Mouse (Mus musculus) forebrain, embryonic 13.5 days (tissue): ENCODE data around the gene 6030458C11Rik. TPM values are rescaled to one million over a fixed set of nuclear protein-coding genes. Genes with fewer than 3 reads are reported as not detected.

Experiments used
- ATAC-seq: fragments of 200-750 bp; cut with Nextera tagmentation; 2 replicates; pipeline ENCODE4 v1.8.0; 2017
- H3K27ac ChIP-seq: fragments of 300-500 bp; sonication (generic); 2 replicates; pipeline ENCODE4 v1.5.1; 2015; ENCODE audit warnings: inconsistent platforms, mild to moderate bottlenecking, moderate library complexity
- H3K27me3 ChIP-seq: fragments of 300-500 bp; sonication (generic); 2 replicates; pipeline ENCODE4 v1.6.1; 2015; ENCODE audit warnings: mild to moderate bottlenecking, inconsistent platforms
- H3K36me3 ChIP-seq: fragments of 300-500 bp; sonication (generic); 2 replicates; pipeline ENCODE4 v1.6.1; 2015; ENCODE audit warnings: mild to moderate bottlenecking, inconsistent platforms; ENCODE audit not compliant: poor library complexity, severe bottlenecking
- H3K4me1 ChIP-seq: fragments of 300-500 bp; sonication (generic); 2 replicates; pipeline ENCODE4 v1.6.1; 2015; ENCODE audit warnings: inconsistent platforms
- H3K4me2 ChIP-seq: fragments of 300-500 bp; sonication (generic); 2 replicates; pipeline ENCODE4 v1.6.1; 2015; ENCODE audit warnings: inconsistent platforms, mild to moderate bottlenecking, moderate library complexity
- H3K4me3 ChIP-seq: fragments of 300-500 bp; sonication (generic); 2 replicates; pipeline ENCODE4 v1.5.1; 2015; ENCODE audit warnings: mild to moderate bottlenecking, inconsistent platforms
- H3K9ac ChIP-seq: fragments of 300-500 bp; sonication (generic); 2 replicates; pipeline ENCODE4 v1.6.1; 2015; ENCODE audit warnings: mild to moderate bottlenecking, inconsistent platforms
- H3K9me3 ChIP-seq: fragments of 300-500 bp; sonication (generic); replicated peaks from 2 replicates; pipeline ENCODE4 v1.6.1; 2016; ENCODE audit warnings: inconsistent platforms
- WGBS: fragments of 180-500 bp; shearing (Covaris S2); methylation state at CpG from one replicate; pipeline ENCODE4 v1.1.7; 2015; 5-methylcytosine and 5-hydroxymethylcytosine counted together
- microRNA-seq: library from miRNA; unstranded; fragments of <30 nt; microRNA quantifications from one replicate; pipeline ENCODE4, GENCODE M21; 2016
- polyA plus RNA-seq: library from polyadenylated mRNA; unstranded; fragments of >200 nt; fragmentation: Nextera tagmentation; extraction: Ambion mirVana; gene quantifications from 2 replicates; pipeline ENCODE4 v1.2.1, GENCODE M21; 2015

6030458C11Rik gene
- polyA plus RNA-seq, 1 experiment from 2014 or later = 36.8 TPM

DNA sequence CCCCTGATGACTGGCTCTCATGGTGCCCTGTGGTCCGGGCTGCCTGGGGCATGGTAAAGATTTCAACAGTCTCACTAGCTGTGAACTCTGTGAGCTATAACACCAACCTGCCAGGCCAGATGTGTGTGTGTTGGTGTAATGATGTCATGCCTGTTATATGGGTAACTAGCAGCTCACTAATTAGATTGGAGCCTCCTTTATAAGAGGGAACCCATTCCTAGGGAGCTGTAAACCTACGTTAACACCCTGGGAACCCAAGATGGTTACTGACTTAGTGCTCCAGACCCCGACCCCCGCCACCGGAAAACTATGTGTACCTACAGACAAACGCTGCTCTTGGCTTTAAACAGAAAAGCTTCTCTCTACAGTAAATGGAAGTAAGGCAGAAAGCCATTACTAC is 43.2 kb downstream of the 6030458C11Rik start:
- H3K9me3 ChIP-seq = no peaks in the 10 kb centered on the region
- no peak for ATAC-seq
- no peak overlapping the region for H3K4me3 ChIP-seq
- 90% methylated on average over 6 of the region's 6 CpGs for WGBS
- H3K9ac ChIP-seq = no peak overlapping the region
- no peaks in the 10 kb centered on the region for H3K27me3 ChIP-seq
- H3K36me3 ChIP-seq = no peaks in the 10 kb centered on the region
- no peak overlapping the region for H3K4me2 ChIP-seq
- H3K4me1 ChIP-seq = no peaks in the 10 kb centered on the region
- no peak overlapping the region for H3K27ac ChIP-seq

- no peaks in the 10 kb centered on the region for H3K27me3 ChIP-seq
- no peak overlapping the region for H3K27ac ChIP-seq
- no peak for ATAC-seq
- no peak overlapping the region for H3K4me3 ChIP-seq
- H3K9ac ChIP-seq = no peak overlapping the region
- H3K36me3 ChIP-seq = no peaks in the 10 kb centered on the region
- no peak overlapping the region for H3K4me2 ChIP-seq
- no peaks in the 10 kb centered on the region; the same call in 1 of the 2 replicates for H3K9me3 ChIP-seq
- H3K4me1 ChIP-seq = no peaks in the 10 kb centered on the region
- 78% methylated on average over 11 of the region's 11 CpGs for WGBS
Measured at GRCm38 (mm10) chr15:12774149-12774753, 50.2 kb downstream of the 6030458C11Rik start.

GRCm38 (mm10) chr15:12770958-12771357 is 53.5 kb downstream of the 6030458C11Rik start:
- Histone ChIP-seq H3K4me1 (no peaks in the 10 kb centered on the region), H3K9ac (no peak overlapping the region), H3K4me3 (no peak overlapping the region), H3K27ac (no peak overlapping the region), H3K4me2 (no peak overlapping the region), H3K27me3 (no peaks in the 10 kb centered on the region), H3K9me3 (no peaks in the 10 kb centered on the region; the same call in 1 of the 2 replicates), H3K36me3 (no peaks in the 10 kb centered on the region)
- peak; percentile 57; the same call in 1 of the 2 replicates for ATAC-seq
- WGBS = 78% methylated on average over 7 of the region's 7 CpGs

- 72% methylated on average over 4 of the region's 4 CpGs for WGBS
- no peaks in the 10 kb centered on the region for H3K27me3 ChIP-seq
- H3K27ac ChIP-seq = no peak overlapping the region
- no peaks in the 10 kb centered on the region for H3K9me3 ChIP-seq
- H3K4me1 ChIP-seq = no peaks in the 10 kb centered on the region
- H3K4me3 ChIP-seq = no peak overlapping the region
- no peak overlapping the region for H3K9ac ChIP-seq
- no peak overlapping the region for H3K4me2 ChIP-seq
- no peak for ATAC-seq
- no peaks in the 10 kb centered on the region for H3K36me3 ChIP-seq
Measured at GRCm38 (mm10) chr15:12766848-12767247, 57.6 kb downstream of the 6030458C11Rik start.

- Histone ChIP-seq H3K9me3 (no peaks in the 10 kb centered on the region), H3K4me1 (peaks cover 4% of the 10 kb centered on the region; the same call in 1 of the 2 replicates), H3K27me3 (no peaks in the 10 kb centered on the region), H3K4me3 (no peak overlapping the region), H3K9ac (no peak overlapping the region), H3K36me3 (no peaks in the 10 kb centered on the region), H3K27ac (no peak overlapping the region), H3K4me2 (no peak overlapping the region)
- 69% methylated on average over 10 of the region's 10 CpGs for WGBS
- ATAC-seq = no peak
Measured at GRCm38 (mm10) chr15:12763147-12763546, 61.3 kb downstream of the 6030458C11Rik start.

DNA sequence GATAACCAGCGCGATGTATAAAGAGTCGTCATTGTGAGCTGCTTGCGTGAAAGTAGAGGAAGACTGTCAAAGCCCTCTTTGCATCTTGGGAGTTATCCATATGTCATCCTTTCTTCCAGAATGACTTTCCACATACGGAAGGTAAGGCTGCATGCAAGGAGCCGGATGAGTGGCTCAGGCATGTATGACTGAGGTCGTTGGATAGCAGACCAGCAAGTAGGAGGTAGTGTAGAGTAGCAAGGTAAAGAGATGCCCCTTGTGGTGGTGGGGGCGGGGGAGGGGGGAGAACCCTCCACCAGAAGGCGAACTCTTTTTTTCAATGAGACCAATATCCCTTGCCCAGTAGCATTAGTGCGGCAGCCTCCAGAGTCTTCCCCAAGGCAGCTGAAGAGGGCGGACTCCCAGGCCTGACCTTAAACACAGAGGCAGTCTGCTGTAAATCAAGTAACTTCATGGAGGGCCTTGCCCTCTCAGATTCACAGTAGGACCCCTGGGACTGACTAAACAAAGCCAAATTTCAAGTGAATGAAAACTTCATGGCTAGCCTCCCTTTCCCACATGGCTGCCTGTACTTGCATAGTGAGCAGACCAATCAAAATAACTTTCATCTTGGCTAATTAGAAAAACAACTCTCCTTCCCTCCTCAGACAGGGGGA is 62.1 kb downstream of the 6030458C11Rik start:
- no peak overlapping the region for H3K4me2 ChIP-seq
- no peak overlapping the region for H3K27ac ChIP-seq
- no peak overlapping the region for H3K4me3 ChIP-seq
- 69% methylated on average over 11 of the region's 11 CpGs for WGBS
- H3K9me3 ChIP-seq = no peaks in the 10 kb centered on the region
- H3K36me3 ChIP-seq = no peaks in the 10 kb centered on the region
- H3K27me3 ChIP-seq = no peaks in the 10 kb centered on the region
- H3K9ac ChIP-seq = no peak overlapping the region
- H3K4me1 ChIP-seq = peaks cover 4% of the 10 kb centered on the region; the same call in 1 of the 2 replicates
- ATAC-seq = no peak

DNA sequence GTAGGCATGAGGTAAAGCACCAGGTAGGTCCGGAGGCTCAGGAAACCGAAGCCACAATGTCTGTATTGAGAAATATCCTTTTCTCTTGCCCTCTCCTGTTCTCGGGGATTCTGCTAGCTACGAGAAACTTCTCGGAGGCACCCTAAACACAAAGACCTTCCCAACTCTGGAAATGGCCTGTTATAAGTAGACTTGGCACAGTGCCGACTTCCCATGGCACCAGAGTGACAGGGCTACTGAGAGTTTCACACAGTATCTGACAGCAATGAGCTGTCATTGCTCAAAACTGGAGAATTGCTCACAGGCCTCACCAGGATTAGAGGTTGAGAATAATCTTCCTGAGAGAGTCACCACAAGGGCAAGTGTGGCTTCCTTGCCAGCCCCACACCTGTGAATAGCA is 63.7 kb downstream of the 6030458C11Rik start:
- Histone ChIP-seq H3K4me2 (no peak overlapping the region), H3K27me3 (no peaks in the 10 kb centered on the region), H3K4me3 (no peak overlapping the region), H3K36me3 (no peaks in the 10 kb centered on the region), H3K9me3 (no peaks in the 10 kb centered on the region), H3K27ac (no peak overlapping the region), H3K4me1 (peaks cover 4% of the 10 kb centered on the region; the same call in 1 of the 2 replicates), H3K9ac (no peak overlapping the region)
- no peak for ATAC-seq
- WGBS = 72% methylated on average over 6 of the region's 6 CpGs

DNA sequence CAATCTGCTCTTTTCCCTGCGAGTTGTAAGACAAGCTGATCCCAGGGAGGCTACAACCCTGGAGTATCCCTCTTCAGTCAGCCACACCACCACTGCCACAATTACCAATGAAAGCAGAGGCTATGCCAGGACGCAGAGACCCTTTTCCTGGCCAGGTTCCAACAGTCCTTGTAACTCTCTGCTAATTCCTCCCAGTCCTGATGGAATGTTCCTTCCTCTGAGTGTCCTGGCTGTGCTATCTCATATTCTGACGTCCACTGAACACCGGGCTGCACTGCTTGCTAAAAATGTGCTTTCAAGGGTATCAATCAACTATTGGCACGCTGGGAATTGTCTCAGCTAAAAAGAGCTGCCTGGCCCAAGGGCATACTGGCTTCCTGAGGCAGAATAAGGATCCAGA is 66.0 kb downstream of the 6030458C11Rik start:
- no peak for ATAC-seq
- Histone ChIP-seq H3K27ac (no peak overlapping the region), H3K27me3 (no peaks in the 10 kb centered on the region), H3K4me3 (no peak overlapping the region), H3K4me2 (no peak overlapping the region), H3K4me1 (peaks cover 4% of the 10 kb centered on the region; the same call in 1 of the 2 replicates), H3K36me3 (no peaks in the 10 kb centered on the region), H3K9ac (no peak overlapping the region), H3K9me3 (no peaks in the 10 kb centered on the region)
- WGBS = 66% methylated on average over 5 of the region's 5 CpGs

Small RNAs within 50 kb of the gene (microRNA-seq; reads per million reads assigned to microRNA genes)
- not detected for gene Gm47288

Other genes starting within 250 kb of the 6030458C11Rik start
- gene Pdzd2, start 84.7 kb downstream of the 6030458C11Rik start, polyA plus RNA-seq = 3.9 and 5.5 TPM in 2 replicates
- 50.9 and 55.3 TPM in 2 replicates for gene Drosha, start 166 bp upstream of the 6030458C11Rik start, polyA plus RNA-seq